Mouse (Mus musculus): ENCODE measurements around the gene Klc3.

Klc3 gene

DNA sequence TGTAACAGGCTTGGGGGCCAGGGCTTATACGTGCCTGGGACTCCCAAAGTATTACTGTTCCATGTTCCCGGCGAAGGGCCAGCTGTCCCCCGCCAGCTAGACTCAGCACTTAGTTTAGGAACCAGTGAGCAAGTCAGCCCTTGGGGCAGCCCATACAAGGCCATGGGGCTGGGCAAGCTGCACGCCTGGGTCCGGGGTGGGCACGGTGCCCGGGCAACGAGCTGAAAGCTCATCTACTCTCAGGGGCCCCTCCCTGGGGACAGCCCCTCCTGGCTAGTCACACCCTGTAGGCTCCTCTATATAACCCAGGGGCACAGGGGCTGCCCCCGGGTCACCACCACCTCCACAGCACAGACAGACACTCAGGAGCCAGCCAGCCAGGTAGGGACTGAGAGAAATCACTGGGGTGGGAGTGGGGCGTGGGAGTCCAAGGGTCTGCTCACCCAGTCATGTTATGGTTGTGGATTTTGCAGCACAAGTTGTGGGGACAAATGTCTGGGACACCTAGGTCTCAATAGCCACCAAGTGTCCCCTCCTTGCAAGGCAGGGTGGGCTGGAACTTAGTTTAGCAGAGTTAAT, 7.0 kb upstream of the Klc3 start:
- no peak for DNase-seq (ENCODE audit: extremely low read depth, low read depth, low spot score)

DNA sequence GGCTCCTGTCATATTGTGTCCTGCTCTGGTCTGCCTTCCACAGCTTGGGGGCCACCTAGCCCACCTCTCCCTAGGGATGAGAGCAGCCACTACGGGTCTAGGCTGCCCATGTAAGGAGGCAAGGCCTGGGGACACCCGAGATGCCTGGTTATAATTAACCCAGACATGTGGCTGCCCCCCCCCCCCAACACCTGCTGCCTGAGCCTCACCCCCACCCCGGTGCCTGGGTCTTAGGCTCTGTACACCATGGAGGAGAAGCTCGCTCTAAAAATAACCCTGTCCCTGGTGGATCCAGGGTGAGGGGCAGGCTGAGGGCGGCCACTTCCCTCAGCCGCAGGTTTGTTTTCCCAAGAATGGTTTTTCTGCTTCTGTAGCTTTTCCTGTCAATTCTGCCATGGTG, 5.8 kb upstream of the Klc3 start:
- DNase-seq (ENCODE audit: extremely low read depth, low read depth, low spot score) = no peak

DNA sequence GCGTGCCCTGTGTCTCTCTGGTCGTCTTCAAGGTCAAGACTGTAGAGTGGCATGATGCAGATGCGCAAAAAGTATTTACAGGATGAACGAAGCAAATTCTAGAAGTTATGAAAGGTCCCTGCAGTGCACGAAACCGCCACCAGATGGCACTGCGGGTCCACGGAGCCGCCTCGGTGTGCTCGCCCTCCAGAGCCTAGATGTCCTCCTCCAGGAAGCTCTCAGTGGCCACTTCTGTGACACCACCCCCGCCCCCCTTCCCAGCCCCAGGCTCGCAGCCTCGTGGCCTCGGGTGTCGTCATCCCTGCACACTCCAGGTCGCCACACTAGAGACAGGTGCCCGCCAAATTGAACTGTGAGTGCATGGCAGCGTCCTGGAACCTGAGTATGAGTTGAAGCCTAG, 1.5 kb upstream of the Klc3 start:
- no peak for DNase-seq (ENCODE audit: extremely low read depth, low read depth, low spot score)

DNA sequence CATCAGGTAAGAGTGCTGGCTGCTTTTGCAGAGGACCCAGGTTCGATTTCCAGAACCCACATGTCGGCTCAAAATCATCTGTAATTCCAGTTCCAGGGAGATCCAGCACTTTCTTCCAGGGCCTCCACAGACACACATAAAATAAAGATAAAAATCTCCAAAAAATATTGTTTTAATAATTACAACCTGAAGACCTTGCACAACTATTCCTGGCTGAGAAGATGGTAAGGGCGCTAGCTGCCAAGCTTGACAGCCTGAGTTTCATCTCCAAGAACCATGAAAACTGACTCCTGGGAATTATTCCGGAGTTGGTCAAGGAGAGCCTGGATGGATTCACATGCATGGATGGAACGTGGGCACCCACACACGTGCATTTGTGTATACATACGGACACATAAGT, 572 bp upstream of the Klc3 start, which contains the start of gene Ckm:
Ckm (plus strand) TSS at position 301 of the 400 bp plus-strand sequence.
- no peak for DNase-seq (ENCODE audit: extremely low read depth, low read depth, low spot score)

DNA sequence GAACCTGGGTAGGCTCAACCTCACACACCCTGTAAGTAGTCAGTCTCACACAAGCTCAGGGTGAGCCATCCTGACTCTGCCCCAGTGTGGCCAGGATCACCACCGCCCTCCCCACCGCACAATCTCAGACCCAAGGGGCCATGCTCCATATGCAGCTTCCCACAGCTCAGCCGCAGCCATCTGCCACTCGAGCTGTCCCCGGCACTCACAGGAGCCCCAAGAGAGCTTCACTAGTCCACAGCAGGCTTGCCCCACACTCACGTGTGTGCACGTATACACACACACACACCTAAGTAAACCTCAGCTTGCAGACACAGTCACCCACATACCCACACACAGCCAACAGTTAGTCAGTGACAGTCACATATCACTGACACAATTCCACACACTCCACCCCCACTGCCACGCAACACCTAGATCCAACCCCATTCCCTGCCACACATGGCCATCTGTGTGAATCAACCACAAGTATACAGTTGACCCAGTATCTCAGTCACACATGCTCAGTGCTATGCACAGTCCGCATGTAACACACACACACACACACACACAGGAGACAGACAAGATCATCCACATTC, 1.3 kb downstream of the Klc3 start:
- DNase-seq (ENCODE audit: extremely low read depth, low read depth, low spot score) = no peak

DNA sequence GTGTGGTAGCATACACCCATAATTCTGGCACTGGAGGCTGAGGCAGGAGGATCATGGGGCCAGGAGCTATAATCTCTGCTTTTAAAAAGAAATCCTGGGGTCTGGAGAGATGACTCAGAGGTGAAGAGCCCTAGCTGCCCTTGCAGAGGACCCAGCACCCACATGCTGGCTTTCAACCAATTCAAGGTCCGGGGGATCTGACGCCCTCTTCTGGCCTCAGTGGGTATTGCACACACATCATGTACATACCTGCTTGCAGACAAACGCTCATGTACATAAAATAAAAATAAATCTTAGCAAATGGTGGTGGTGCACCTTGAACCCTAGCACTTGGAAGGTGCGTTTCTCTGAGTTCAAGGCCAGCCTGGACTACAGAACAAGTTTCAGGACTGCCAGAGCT, 3.0 kb downstream of the Klc3 start:
- no peak for DNase-seq (ENCODE audit: extremely low read depth, low read depth, low spot score)

DNA sequence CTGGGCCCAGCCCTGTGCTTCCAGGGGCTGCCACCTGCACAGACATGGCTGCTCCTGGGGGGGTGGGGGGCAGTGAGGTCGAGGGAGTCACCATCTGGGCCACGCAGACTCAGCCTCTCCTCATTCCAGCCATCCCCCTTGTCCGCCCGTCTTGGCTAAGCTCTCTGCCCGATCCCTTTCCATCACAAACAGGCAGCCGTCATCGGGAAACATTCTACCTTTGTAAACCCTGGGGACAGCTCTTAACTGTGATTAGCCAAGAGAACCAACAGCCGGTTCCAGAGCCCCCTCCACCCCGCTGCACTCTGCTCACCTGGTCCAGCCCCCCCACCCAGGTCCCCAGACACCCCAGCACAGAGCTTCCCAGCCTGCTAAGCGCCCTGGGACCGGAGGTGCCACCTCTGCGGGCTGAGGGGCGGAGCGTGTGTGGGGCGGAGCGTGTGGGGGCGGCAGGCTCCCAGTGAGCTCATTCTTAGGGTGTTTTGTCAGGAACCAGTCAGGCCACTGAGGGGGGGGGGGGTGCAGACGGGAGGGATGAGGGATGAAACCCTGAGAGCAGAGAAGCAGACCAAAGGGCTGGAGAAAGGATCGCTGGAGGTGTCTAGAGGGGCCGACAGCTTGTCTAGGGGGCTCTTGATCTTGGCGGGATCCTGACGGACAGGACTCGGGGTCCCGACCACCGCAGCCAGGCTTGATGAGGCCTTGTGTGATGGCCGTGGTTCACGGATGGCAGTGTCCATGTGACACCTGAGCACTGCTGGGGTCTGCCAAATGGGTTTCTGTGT, 4.2 kb downstream of the Klc3 start:
- DNase-seq (ENCODE audit: extremely low read depth, low read depth, low spot score) = no peak

DNA sequence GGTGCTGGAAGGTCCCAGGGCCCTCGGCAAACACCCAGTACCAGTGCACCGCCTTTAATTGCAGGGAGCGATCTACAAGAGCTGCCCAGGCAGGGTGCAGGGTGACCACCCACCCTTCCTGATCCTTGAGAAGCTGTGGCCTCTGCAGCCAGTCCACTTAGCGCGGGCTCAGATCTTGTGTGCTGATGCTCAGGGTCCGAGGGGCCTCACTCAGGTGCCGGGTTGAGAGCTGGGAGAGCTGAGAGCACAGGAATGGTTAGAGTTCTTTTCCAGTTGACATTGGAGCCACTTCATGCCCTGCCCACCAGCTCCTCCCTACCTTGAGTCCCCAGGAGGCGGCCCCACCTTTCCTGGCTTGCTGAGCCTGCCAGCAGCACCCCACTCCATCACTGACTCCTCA, 9.4 kb downstream of the Klc3 start:
- no peak for DNase-seq (ENCODE audit: extremely low read depth, low read depth, low spot score)

DNA sequence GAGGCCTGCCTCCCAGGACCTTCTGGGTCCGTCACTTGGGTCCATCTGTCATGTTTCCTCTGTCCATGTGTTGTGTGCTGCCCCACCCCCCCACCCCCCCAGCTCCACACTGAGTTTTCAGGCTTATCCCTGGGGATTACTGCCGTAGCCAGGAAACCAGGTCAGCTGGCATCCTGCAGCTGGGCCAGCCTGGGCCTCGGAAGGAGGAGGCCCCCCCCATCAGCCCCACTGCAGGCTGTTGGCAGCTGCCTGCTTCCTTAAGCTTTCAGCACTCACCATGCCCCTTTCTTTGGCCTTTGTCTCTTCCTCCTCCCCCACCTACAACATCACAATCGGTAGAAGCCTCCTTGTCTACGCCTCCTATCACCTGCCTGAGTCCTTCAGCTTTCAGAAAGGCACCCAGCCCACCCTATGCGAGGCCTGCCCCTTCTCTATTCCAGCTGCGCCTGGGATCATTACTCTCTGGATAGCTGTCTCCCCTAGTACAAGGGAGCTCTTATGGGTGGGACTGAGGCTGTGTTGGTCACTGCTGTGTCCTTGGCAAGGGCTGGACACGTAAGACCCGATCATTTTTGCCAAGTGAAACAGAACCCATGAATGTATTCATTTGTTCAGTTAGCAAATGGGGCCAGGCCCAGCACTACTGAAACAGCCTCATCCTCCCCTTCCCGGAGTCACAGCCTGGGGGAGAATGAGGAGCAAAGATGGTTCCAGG, 15.0 kb downstream of the Klc3 start:
- DNase-seq (ENCODE audit: extremely low read depth, low read depth, low spot score) = no peak

DNA sequence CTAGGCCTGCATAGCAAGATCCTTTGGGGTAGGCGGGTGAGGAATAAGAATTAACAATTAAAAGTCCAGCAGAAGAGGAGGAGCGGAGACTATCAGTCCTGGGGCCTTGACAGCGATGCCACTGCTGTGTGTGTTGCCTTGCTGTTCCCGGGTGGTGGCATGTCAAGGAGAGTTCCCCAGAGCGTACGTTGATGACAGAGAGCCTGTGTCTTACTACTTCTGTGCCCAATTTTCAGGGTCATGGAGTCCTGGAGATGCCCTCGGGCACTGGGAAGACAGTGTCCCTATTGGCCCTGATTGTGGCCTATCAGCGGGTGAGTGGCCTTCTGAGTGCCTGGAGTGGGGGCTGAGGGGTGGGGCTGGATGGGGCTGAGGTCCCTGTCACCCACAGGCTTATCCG, 20.2 kb downstream of the Klc3 start:
- no peak for DNase-seq (ENCODE audit: extremely low read depth, low read depth, low spot score)

DNA sequence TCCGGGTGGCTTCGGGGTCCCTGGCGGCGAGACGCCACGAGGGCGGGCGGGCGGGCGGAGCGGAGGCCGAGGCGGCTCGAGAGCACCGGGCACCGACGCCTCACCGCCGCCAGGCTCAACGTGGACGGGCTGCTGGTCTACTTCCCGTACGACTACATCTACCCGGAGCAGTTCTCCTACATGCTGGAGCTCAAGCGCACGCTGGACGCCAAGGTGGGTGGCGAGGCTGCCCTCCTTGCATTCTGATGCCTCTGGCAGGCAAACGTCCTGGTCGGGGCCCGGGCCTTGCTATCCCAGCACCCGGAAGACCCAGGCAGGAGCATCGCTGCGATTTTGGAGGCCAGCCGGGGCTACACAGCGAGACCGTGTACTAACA, 21.8 kb downstream of the Klc3 start:
- DNase-seq (ENCODE audit: extremely low read depth, low read depth, low spot score) = no peak

DNA sequence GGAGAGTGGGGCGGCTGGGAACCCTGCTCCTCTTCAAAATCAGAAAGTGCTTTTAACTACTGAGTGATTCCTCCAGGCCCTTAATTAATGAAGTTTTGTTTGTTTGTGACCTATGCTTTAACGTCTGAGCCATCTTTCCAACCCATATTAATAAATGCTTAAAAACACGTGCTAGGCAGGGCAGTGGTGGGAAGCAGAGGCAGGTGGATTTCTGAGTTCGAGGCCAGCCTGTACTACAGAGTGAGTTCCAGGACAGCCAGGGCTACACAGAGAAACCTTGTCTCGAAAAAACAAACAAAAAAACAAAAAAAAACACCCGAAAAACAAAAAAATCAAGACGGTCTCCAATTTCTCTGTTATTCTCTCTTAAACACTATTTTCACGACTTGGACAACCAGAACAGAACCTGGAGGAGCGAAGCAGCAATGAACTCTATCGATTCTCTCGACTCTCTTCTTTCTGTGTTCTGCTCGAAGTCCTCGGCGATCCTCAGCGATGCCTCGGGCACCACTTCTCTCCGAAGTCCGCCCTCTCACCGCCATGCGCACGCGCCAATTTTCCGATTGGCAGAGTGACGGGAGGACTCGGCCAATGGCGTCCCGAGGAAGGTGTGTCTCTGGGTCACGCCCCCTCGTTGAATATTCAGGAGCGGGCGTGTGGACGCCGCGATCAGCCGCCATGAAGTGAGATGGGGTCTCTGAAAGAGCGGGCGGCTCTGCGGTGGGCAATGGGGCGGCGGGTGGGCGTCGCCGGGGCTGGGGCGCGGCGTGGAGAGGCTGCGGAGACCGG, 22.3 kb downstream of the Klc3 start, which contains the start of gene Ercc2:
Ercc2 (plus strand) TSS at position 634 of the 789 bp plus-strand sequence.
- peak; percentile 92 for DNase-seq (ENCODE audit: extremely low read depth, low read depth, low spot score)

DNA sequence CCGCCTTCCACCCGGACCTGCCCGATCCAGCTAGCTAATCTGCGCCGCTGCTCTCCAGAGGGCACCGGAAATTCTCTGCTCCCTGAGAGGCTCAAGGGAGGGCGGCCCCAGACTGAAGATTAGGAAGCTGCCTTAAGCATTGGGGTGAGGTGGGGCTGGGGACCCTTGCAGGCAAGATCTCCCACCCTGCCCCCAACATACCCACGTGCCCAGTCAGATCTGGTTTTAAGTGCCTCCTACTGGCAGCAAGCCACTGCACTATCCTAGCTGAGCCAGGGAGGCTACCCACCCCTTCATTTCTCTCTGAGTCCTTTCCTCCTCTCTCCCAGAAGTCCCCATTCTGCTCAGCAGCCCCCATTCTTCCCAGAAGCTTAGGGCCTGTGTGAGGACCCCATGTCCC, 25.9 kb downstream of the Klc3 start:
- DNase-seq (ENCODE audit: extremely low read depth, low read depth, low spot score) = no peak

DNA sequence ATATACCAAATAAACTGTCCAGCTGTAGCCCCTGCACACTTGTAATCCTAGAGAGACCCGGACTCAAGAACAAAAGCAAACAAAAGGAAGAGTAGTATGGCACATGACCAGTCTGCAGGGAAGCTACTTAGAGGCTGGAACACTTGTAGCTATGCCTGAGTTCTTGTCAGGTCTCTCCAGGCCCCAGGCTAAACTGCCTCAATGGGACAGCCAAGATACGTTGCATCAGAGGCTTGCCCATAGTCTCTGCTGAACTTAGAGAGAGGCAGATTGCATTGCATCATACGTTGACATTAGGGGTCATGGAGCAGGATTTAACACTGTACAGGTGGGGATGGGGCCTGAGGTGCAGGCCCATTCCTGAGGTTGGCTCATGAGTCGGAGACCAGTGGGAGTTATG, 27.9 kb downstream of the Klc3 start:
- DNase-seq (ENCODE audit: extremely low read depth, low read depth, low spot score) = no peak

DNA sequence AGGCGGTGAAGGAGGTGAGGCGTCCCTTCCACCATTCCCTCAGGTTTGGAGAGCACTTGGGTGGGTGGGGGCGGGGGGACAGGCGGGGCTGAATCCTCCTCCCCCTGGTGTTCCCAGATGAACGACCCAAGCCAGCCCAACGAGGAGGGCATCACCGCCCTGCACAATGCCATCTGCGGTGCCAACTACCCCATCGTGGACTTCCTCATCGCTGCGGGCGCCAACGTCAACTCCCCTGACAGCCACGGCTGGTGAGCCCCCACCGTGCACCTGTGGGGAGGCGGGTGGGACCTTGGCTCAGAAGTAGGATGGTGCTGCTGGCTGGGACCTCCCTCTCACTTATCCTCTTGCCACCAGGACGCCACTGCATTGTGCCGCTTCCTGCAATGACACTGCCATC, 28.5 kb downstream of the Klc3 start:
- no peak for DNase-seq (ENCODE audit: extremely low read depth, low read depth, low spot score)

DNA sequence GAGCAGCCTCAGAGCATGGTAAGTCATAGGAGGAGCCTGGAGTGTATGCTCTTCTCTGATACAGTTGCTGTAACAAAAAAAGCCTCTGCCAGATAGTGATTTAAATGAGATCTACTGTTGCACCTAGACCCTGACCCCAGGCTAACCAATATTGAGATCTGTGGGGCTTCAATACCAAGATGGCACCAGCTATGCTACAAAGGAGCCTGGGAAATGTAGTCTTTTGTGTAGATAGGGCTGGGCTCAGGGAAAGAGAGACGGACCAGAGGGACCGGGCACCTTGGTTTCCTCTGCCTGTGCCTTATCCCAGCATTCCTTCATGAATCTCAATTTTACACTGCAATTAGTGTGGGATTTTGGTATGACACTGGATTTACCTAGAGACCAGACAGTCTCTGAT, 30.5 kb downstream of the Klc3 start:
- no peak for DNase-seq (ENCODE audit: extremely low read depth, low read depth, low spot score)

DNA sequence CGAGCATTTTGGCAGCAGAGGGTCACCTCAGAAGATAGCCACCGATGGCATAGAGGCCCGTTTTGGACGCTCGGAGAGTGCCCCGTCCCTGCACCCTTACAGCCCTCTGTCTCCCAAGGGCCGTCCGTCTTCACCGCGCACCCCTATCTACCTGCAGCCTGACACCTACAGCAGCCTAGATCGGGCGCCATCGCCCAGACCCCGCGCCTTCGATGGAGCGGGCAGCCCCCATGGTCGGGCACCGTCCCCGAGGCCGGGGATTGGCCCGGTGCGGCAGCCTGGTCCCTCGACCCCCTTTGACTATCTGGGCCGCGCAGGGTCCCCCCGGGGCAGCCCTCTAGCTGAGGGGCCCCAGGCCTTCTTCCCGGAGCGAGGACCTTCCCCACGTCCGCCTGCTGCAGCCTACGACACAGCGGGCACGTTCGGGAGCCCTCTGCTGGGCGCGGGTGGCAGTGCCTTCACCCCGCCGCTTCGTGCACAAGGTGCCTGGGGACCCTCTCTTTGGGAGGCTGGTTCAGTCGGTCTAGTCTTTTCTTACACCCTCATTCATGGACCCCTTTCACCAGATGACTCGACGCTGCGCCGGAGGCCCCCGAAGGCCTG, 34.0 kb downstream of the Klc3 start:
- DNase-seq (ENCODE audit: extremely low read depth, low read depth, low spot score) = no peak

DNA sequence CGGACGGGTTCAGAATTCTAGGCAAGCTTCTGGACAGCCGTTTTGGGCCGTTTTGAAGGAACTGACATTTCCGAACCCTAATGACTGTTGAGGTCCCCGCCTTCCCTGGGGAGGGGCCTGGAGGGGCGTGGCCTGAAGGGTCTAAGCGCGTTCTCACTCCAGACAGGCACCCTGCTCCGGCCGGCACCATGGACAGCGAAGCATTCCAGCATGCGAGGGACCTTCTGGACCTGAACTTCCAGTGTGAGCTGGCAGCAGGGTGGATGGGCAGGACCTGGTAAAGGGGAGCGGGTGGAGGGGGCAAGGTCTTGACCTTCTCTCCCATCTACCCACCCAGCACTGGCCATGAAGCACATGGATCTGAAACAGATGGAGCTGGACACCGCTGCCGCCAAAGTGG, 35.5 kb downstream of the Klc3 start:
- DNase-seq (ENCODE audit: extremely low read depth, low read depth, low spot score) = no peak

DNA sequence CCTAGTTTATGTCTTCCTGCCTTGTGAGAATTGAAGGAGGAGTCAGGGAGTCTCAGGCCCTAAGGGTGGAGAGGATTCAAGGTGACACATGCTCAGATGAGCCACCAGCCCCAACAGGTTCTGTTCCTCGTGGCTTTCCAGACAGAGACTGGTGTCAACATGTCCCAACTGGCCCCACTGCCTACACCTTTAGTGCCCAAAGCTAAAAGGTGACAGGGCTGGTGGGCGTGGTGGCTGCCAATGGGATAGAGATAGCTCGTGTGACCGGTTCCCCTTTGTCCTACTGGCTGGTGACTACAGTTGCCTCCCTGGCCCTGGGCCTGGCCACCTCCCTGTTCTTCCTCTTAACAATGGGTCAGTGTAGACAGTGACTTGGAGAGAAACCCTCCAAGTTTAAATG, 38.5 kb downstream of the Klc3 start:
- DNase-seq (ENCODE audit: extremely low read depth, low read depth, low spot score) = peak; percentile 98

DNA sequence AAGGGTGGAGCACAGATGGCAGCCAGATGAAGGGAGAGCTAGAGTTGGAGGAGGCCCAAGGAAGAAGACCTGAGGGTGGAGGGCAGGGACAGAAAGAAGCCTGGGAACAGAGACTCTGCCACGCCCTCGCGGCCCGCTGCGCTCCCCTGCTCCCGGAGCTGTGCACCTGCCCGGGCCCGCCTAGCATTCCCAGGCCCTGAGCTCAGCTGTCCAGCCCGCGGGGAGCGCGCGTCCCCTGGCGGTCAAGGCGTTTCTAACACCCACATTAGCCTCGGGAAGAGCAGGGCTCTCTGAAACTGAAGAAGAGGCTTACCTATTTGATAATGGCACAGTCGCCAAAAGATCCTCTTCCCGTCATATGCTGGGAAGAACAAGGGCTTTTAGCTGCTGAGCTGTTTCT, 40.0 kb downstream of the Klc3 start:
- DNase-seq (ENCODE audit: extremely low read depth, low read depth, low spot score) = no peak

DNA sequence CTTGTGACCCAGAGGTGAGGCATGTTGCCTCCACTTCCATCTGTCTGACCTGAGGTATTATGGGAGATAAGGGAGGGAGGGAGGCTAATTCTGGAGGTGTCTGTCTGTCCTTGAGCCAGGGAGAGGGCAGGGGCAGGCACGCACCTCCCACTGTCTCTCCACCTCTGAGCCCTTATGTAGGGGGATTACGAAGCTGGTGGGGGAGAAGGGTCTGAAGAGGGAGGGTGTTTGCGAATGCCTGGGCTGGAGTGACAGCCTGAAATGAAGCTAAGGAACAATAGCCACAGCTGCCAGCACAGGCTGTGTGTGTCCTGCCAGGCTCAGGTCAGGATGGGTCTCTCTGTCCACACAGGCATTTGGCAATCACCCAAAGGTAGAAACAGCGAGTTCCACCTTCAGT, 41.6 kb downstream of the Klc3 start:
- no peak for DNase-seq (ENCODE audit: extremely low read depth, low read depth, low spot score)

Measured in fat pad, adult 2 months (tissue).